Mouse (Mus musculus): ENCODE measurements at regions not wholly inside any gene's neighbourhood (a gene's known extent, or its start where the extent isn't known, plus 50 kb on each side); places are given as distances from the start of the nearest gene placed in this dataset.

DNA sequence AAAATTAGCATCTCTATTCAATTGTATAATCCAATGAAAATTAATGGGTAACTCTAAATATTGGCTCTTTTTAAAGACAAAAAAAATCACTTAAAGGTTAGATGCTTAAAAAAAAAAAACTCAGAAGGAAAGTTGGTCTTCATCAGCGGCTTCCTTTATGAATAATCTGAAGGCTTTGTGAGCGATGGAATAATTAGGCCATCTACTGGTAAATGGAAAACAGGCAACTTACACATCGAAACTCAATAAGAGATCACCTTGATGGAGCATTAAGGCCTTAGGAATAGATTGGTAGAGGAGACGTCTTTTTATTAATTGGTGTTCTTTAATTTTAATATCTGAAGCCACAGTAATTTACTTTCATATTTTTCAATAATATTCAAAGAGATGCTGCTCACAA is 218.6 kb upstream of the Tacr3 start:
- no peak for DNase-seq

DNA sequence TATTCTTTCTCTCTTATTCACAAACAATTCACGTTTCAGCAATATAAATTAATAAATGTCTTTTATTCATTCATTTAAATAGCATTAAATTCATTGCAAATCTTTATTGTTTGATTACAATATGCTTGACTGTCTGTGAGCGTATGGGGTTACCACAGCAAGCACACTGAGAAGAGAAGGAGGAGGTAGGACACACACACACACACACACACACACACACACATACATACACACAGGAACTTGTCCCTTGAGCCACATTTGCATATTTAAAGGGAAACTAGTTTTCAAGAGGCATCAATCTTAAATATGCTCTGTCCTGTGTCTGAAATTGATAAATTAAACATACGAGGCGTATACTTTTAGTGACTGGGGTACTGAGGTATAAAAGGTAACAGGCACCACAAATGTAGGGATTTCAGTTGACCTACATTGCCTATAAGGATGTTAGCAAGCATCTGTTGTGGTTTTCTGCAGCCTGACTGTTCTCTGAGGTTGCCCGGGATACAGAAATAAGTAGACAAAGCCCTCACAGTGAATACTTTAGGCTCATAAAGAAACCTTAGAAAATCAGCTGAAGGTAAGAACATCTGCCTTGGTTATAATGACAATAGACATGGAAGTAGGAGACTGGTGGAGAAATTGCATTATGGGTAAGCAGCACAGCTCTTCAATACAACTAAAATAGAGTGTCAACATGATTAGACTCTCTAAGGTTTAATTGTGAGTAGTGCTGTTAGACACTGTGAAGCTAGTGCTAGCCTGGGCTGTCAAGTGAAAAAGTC is 217.1 kb upstream of the Tacr3 start:
- no peak for DNase-seq

DNA sequence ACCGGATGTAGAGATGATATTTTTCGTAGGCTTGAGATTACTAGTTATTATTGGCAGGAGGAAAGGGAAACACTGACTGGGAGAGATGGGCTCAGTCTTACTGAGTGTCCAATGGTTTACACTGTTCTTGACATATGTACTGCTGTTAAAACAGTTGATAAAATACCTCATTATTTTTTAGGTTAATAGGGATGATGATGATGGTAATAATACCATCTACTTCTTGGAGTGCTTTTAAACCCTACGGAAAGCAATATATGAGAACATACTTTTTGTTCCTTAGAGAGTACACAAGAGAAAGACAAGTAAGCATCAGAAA is 216.6 kb upstream of the Tacr3 start:
- DNase-seq, result no peak

DNA sequence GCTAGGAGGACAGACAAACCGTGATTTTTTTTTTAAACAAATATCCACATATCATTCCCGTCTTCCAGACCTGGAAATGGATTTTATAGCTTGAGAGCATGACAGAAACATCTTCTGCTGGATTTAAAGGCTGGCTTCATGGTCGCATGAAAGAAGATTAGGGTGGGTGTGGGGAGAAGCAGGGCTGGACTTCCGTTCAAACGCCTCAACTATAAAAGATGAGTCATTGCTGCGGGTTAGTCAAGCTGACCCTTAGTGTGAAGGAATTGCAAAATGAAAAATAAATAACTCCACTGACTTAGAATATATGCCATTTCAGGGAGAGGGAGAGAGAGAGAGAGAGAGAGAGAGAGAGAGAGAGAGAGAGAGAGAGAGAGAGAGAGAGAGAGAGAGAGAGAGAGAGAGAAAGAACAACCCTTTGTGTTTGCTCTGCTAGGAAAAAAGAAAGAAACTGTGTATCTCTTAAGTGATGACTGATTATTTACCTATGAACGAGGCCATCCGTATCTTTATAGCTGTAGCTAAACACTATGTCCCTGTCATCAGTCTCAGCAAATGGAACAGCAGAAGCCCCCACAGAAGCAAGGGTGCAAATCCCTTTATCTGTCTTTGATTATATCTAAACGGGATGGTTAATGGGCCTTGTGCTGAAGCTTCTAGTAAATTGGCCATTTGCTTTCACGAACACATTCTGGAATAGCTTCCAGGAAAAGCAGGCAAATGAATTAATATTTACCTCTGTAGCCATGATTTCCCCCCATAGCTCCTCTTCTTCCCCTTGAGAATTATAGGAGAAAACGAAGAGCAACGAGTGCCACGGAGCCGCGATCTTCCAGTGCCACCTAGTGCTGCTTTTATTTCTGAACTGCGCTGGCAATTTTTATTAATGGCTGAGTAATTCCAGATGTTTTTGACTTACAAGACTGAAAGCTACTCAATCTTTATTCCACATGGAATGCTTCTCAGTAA is 199.4 kb upstream of the Tacr3 start:
- DNase-seq, result peak; percentile 16

DNA sequence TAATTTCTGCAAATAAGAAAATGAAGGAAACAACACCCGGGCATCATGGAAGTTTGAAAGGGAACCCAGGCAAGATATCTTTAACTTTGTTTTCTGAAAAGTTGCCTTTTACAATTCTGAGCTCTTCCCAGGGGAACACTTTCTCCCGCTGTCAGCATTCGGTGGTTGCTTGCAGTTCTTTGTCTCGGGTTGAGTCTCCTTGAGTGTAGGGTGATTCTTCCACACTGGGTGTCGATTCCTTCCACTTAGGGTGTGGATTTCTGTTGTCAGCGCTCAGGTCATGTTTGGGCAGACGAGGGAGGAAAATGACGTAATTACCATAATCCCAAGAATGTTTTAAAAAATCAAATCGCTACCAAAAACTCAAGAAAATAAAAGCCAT is 198.7 kb upstream of the Tacr3 start:
- DNase-seq, result no peak

DNA sequence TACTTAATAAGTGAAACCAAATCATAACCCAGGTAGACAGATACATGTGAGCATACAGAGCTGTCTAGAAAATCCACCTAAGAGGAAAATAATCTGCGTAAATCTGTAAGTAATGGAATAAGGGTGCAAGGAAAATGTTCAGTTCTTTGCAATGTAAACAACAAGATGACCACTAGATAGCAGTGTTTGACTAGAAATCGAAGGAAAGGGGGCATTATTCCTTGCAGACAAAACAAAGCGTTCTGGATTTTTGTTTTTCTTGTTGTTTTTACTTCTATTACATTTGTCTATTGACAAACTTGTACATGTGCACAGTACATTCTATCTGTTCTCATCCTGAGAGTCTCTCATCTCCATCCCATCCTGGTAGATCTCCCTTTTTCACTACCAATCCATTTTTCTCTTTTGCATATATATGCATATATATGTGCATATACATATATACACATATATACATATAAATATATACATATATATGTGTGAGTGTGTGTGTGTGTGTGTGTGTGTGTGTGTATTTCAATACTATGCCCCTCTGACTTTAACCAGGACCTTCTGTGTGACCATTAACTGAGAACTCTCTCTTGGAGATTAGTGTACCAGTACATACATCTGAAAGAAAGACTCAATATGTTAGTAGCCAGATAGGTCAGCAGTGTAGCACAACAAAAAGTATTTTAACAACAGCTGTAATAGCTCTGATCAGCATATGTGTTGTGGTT is 179.9 kb upstream of the Tacr3 start:
- DNase-seq, result no peak

DNA sequence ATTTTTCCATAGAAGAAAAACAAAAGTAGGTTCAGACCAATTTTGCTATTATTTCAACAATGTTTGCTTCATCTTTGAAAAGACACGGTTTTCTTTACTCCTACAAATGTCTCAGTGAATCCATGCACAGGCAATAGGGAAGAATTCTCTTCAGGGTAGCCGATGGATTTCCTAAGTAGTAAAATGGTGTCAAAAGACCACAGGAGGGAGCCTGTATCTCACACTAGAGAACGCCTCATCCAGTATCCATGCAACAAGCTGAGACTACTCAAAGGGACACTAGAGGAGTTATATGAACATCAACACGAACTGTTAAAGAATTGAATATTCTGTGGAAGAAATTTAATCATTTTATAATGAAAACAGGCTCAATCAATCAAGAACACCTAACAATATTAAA is 174.8 kb upstream of the Tacr3 start:
- DNase-seq, result no peak

DNA sequence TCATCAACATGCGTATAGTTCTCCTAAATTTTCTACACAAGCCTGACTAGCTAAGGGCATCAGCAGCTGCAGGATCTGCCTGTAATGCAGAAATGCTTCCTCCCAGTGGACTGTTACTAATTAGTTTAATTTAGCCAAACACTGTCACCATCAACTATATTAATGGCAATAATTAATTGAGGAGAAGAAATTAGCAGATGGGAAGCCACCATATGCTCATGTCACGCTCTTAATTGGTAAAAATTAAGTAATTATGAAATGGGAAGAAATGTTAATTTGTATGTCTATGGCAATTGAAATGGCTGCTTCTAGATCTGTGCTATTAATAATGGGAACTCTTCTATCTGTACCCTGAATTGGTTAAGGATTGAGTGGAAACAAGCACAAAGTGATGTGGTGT is 133.9 kb upstream of the Tacr3 start:
- DNase-seq, result no peak

DNA sequence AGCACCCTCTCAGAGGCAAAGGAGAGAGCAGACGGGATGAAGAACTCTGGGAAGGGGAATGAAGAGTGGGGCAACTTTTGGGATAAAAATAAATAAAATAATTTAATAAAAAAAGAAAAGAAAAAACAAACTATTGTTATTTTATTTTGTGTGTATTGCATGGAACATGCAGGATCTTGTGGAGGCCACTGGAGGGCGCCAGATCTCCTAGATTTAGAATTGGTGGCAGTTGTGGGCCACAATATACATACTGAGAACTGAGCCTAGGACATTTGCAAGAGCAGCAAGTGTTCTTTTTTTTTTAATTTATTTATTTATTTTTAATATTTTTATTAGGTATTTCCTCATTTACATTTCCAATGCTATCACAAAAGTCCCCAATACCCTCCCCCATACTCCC is 110.2 kb upstream of the Tacr3 start:
- no peak for DNase-seq

DNA sequence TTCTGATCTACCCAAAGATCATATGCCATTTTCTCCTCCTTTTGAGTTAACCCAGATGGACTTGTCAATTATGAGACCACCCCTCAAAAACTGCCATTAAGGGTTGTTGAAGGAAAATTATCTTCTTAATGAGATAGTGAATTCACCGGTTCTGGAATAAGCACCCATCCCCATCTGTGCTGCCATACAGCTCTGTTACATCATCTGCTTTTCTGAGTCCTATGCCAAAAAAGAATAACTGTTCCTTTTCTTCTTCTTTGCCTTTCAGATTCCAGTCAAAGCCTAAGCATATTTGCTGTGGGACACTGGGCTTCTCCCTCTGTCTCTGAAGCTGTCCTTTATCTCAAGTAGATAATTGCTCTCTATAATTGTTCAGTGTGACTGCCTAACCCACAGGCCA is 93.1 kb upstream of the Tacr3 start:
- no peak for DNase-seq

DNA sequence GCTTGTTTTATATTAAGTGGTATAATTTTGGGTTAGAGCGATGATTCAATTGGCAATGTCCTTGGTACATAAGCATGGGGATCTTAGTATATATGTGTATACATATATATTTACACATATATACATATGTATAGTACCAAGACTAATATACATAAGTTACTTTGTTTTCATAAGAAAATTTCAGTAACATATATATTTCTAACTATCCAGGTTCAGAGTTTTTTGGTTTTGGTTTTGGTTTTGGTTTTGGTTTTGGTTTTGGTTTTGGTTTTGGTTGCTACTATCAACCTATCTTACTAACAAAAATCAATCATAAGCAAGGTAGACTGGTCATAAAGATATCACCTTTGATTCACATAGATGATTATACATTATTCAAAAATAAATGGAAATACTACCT is 67.7 kb upstream of the Tacr3 start:
- no peak for DNase-seq

DNA sequence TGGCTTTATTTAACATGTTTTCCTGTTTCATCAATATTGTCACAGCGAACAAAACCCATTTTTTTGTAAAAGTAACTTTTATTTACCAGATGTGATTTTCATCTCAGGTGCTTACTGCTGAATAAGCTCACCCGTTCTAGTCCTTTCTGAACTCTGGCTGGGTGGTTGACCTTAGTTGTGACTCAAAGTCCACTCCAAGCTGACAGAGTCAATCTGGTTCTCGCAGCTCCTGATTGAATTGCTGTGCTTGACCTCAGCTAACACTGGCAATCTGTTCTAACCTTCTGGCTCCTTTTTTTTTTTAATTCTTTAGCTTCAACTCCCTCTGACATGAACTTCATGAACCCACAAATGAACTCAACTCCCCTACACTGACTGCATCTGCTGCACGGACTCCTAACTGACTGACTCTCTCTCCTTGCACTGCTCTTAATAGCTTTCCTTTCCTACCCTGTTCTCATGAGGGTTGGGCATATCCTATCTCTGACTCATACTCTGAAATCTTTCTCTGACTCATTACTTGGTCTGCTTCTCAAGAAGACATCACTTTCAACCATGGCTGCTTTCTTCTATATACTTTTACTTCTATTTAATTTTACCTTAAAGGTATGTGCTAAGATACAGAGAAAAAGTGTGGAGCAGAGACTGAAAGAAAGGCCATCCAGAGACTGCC is 65.4 kb upstream of the Tacr3 start:
- no peak for DNase-seq

Measured in liver (tissue).